Mouse (Mus musculus) erythroblast, embryonic 14.5 days (primary cell): ENCODE results near the gene Zfp64. TPM values are rescaled to one million over a fixed set of nuclear protein-coding genes. Genes with fewer than 3 reads are reported as not detected.
A peak's percentile ranks its signal among the peaks of the same experiment; 100 is the strongest.

Experiments used
- H3K27me3 ChIP-seq: 2 replicates; pipeline ENCODE4 v1.6.1; 2012; ENCODE audit warnings: inconsistent platforms; ENCODE audit not compliant: control insufficient read depth
- H3K36me3 ChIP-seq: 2 replicates; pipeline ENCODE4 v1.6.1; 2012; ENCODE audit warnings: mild to moderate bottlenecking, inconsistent platforms; ENCODE audit not compliant: control insufficient read depth
- H3K4me1 ChIP-seq: 2 replicates; pipeline ENCODE4 v1.6.1; 2012; ENCODE audit warnings: inconsistent platforms; ENCODE audit not compliant: control insufficient read depth
- H3K4me3 ChIP-seq: replicated peaks from 2 replicates; pipeline ENCODE3; 2012; ENCODE audit warnings: moderate library complexity, mild to moderate bottlenecking, inconsistent platforms
- H3K9me3 ChIP-seq: 2 replicates; pipeline ENCODE4 v1.6.1; 2012; ENCODE audit warnings: low read length, inconsistent platforms, mixed read lengths; ENCODE audit not compliant: control insufficient read depth
- GATA1 ChIP-seq: IDR thresholded peaks from 2 replicates; pipeline ENCODE4 v1.6.1; 2012; ENCODE audit warnings: low read length, inconsistent platforms, mixed read lengths
- TAL1 ChIP-seq: IDR thresholded peaks from 3 replicates; pipeline ENCODE4 v1.6.1; 2012; ENCODE audit warnings: low read length, inconsistent platforms, mixed read lengths
- polyA plus RNA-seq: library from polyadenylated mRNA; stranded (reverse); fragments of >175 nt; gene quantifications from 2 replicates; pipeline ENCODE4 v1.2.3, GENCODE M21; 2012

Zfp64 gene
- polyA plus RNA-seq, 1 experiment: 1.5 TPM

DNA sequence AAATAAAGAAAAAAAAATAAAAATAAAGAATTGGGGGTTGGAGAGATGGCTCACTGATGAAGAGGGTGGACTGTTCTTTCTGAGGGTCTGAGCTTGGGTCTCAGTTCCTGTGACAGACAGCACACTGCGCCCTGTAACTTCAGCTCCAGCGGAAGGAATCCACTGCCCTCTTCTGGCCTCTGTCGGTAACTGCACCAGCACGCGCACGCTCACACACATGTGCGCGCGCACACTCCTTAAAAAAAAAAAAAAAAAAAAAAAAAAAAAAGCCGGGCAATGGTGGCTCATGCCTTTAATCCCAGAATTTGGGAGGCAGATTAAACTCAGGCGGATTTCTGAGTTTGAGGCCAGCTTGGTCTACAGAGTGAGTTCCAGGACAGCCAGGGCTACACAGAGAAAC, 24.4 kb upstream of the Zfp64 start:
- Histone ChIP-seq H3K36me3 (no peaks in the 10 kb centered on the region), H3K27me3 (no peaks in the 10 kb centered on the region; the same call in 1 of the 2 replicates), H3K4me3 (no peak overlapping the region), H3K4me1 (peaks cover 4% of the 10 kb centered on the region), H3K9me3 (peaks cover 4% of the 10 kb centered on the region)
- TF ChIP-seq GATA1: no peak
- no peak for TF ChIP-seq TAL1

DNA sequence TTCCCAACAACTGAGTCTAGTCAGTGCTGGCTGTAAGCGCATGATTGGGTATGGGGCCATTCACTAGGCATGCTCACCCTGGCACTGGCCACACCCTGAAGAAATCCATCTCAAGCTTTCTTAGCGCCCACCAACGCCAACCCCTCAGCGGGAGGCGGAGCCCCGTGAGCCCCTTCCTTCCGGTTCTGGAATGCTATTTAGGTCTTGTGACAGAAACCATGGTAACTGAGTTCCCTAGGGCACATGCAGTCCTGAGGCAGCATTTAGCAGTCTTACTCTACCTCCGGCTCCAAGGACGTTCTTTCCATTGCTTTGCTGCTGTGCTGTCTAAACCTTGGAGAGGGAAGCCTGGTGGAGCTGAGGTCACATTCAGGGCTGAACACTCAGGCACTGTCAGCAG, 22.6 kb upstream of the Zfp64 start:
- TF ChIP-seq TAL1 (no peak), GATA1 (no peak)
- peaks cover 4% of the 10 kb centered on the region for H3K4me1 ChIP-seq
- peaks cover 4% of the 10 kb centered on the region for H3K9me3 ChIP-seq
- H3K27me3 ChIP-seq: no peaks in the 10 kb centered on the region; the same call in 1 of the 2 replicates
- no peak overlapping the region for H3K4me3 ChIP-seq
- no peaks in the 10 kb centered on the region for H3K36me3 ChIP-seq

DNA sequence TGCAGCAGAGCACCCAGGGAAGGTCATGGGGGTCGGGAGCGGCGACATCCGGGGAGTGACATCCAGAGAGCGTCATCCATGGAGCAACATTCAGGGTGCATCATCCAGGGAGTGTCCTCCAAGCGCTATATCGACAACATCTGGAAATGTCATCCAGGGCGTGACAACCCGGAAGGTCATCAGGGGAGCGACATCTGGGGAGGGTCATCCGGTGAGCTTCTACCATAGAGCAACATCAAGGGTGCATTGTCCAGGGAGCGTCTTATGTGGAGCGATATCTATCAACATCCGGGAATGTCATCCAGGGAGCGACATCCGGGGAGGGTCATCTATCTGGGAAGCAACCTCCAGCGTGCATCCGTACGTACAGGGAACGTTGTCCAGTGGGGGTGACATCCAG, 14.7 kb upstream of the Zfp64 start:
- H3K4me1 ChIP-seq: no peaks in the 10 kb centered on the region
- no peak overlapping the region for H3K4me3 ChIP-seq
- no peaks in the 10 kb centered on the region for H3K36me3 ChIP-seq
- peaks cover 6% of the 10 kb centered on the region; the same call in 1 of the 2 replicates for H3K9me3 ChIP-seq
- no peak for TF ChIP-seq TAL1
- TF ChIP-seq GATA1: no peak
- H3K27me3 ChIP-seq: no peaks in the 10 kb centered on the region; the same call in 1 of the 2 replicates

DNA sequence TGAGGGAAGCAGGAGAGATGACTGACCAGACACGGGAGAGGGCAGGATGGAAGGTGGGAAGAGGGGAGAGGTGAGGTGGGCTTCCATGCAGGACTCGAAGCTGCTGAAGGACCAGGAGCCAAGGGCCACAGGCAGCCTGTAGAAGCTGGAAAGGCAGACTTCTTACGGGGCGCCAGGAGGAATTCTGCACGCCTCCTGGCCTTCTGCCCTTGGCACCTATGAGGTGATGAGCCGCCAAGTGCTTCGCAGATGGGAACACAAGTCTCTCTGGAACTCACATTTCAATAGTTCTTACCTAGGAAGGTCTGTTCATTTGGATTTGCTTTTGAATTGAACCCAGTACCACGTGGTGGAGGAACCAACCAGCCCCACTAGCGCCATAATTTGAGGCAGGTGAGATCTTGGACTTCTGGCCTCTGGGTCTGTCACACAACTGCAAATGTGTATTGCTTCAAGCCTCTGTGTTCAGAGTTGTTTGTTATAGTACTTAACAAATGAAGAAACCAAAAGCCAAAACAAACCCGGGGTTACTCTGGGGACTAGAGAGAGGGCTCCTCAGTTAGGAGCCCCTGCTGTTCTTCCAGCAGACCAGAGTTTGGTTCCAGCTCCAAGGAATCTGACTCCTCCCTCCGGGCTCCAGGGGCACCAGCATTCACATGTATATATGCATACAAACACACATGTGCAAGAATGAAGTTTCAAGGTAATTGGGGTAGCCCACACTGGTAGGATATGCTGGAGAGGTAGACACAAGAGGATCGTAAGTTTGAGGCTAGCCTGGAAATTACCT, 12.9 kb upstream of the Zfp64 start:
- Histone ChIP-seq H3K4me3 (no peak overlapping the region), H3K9me3 (peaks cover 6% of the 10 kb centered on the region; the same call in 1 of the 2 replicates), H3K27me3 (no peaks in the 10 kb centered on the region; the same call in 1 of the 2 replicates), H3K4me1 (no peaks in the 10 kb centered on the region), H3K36me3 (no peaks in the 10 kb centered on the region)
- TF ChIP-seq GATA1 (no peak), TAL1 (no peak)

DNA sequence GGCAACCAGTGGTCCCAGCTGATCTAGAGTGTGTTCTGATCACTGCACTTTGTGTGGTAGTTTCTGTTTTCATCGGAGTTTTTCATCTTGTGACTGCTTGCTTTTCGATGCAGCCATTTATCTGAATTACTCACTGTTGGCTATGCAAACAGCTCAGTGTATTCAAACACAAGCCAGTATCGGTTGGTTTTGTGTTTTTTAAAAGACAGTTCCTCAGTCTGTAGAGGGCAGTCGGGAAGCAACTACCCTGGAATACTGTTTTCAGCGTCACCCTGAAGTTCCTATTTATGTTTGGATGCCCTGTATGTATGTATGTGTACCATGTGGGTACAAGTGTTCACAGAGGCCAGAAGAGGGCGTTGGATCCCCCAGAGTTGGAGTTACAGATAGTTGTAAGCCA, 11.1 kb upstream of the Zfp64 start:
- TF ChIP-seq GATA1 (no peak), TAL1 (no peak)
- Histone ChIP-seq H3K27me3 (no peaks in the 10 kb centered on the region; the same call in 1 of the 2 replicates), H3K9me3 (peaks cover 6% of the 10 kb centered on the region; the same call in 1 of the 2 replicates), H3K36me3 (no peaks in the 10 kb centered on the region), H3K4me1 (no peaks in the 10 kb centered on the region), H3K4me3 (no peak overlapping the region)

DNA sequence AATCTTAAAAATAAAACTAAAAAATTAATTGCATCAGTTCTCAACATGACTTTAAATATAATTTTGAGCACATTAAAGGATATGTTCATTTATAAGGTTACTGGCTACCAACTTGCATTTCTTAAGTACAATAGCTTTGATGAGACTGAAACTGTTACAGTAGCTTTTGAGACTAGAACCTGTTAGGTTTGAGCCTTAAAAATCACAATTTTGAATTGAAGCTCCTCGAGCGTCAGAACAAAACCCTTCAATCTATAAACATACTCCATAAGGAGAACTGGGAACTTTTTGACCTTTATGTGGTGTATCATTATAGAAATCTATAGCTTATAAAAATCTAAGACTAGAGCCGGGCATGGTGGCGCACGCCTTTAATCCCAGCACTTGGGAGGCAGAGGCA, 9.5 kb upstream of the Zfp64 start:
- TF ChIP-seq GATA1 (no peak), TAL1 (no peak)

DNA sequence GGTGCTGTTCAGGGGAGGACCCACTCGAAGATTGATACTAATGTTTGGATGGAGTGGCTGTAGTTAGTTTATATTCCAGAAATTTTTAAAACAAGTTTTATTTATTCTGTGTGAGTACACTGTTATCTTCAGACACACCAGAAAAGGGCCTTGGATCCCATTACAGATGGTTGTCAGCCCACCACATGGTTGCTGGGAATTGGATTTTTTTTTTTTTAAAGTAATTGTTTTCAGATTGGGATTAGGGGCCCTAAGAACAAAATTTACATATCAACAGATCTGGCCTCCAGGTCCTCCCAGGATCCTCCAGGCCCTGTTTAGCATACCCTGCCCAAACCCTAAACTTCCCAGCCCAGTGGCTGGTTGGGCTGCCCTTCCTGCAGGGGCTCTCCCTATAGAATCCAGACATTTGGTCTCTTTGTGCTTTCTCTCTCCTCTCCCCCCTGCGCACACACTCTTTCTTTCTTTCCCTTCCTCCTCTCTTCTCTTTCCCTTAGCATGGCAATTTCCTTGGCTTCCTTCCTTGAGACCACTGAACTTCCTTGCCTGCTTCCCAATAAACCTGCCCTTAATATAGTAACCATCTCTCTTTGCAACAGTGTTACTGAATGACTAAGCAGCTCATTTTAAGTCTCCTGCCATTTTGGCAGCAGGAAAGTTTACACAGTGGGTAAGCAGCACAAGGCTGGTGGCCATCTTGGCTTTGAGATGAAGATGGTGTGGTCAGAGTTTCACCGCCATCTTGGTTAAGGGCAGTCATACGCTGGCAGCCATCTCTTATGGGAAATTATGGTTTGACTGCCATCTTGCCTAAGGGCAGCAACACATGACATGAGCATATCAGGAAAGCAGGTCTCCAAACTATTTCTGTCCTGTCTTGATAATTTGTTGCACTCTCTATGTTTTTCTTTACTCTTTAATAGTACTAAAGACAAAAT, 6.6 kb upstream of the Zfp64 start:
- peaks cover under 1% of the 10 kb centered on the region; the same call in 1 of the 2 replicates for H3K4me1 ChIP-seq
- H3K27me3 ChIP-seq: no peaks in the 10 kb centered on the region; the same call in 1 of the 2 replicates
- no peak overlapping the region for H3K4me3 ChIP-seq
- TF ChIP-seq GATA1: no peak
- no peak for TF ChIP-seq TAL1
- H3K36me3 ChIP-seq: no peaks in the 10 kb centered on the region
- peaks cover 7% of the 10 kb centered on the region; the same call in 1 of the 2 replicates for H3K9me3 ChIP-seq

More for the DNA sequence above, 9.5 kb upstream of the Zfp64 start:
- H3K36me3 ChIP-seq: no peaks in the 10 kb centered on the region
- H3K4me3 ChIP-seq: no peak overlapping the region
- H3K4me1 ChIP-seq: no peaks in the 10 kb centered on the region
- H3K27me3 ChIP-seq: no peaks in the 10 kb centered on the region; the same call in 1 of the 2 replicates
- peaks cover 9% of the 10 kb centered on the region; the same call in 1 of the 2 replicates for H3K9me3 ChIP-seq

DNA sequence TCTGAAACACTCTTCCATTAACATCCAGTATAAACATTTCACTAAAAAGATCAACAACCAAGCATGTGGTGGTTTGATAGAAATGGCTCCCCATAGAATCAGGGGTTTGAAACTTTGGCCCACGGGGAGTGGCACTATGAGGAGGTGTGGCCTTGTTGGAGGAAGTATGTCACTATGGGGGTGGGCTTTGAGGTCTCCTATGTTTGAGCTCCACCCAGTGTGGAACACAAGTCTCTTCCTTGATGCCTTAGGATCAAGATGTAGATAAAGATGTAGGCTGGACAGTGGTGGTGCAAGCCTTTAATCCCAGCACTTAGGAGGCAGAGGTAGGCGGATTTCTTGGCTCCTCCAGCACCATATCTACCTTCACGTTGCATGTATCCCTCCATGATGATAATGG, 5.4 kb upstream of the Zfp64 start:
- no peaks in the 10 kb centered on the region; the same call in 1 of the 2 replicates for H3K27me3 ChIP-seq
- peaks cover 8% of the 10 kb centered on the region for H3K4me1 ChIP-seq
- peaks cover 5% of the 10 kb centered on the region; the same call in 1 of the 2 replicates for H3K9me3 ChIP-seq
- H3K36me3 ChIP-seq: no peaks in the 10 kb centered on the region
- TF ChIP-seq TAL1 (no peak), GATA1 (no peak)
- H3K4me3 ChIP-seq: no peak overlapping the region

DNA sequence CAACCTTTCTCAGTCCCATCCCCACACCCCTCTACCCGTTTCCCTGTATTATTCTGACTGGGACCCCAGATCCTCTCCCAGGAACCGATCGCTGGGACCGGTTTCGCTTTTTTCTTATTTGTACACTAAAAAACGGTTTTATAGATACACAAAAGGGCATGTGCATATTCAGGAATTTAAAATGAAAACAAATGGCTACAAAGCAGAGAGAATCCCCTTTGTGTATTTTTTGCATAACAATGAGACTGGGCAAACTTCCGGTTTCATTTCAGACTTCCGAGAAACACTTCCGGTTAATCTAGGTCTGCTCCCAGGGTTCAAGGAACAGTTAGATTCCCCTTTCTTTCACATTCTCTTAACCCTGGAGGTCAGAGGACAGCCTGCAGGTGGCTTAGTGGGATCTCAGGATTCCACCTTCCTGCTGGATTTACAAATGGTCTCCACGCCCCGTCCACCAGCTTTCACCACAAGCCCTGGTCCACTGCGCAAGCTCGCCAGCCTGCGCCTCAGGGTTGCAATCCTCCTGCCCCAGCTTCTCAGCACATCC, 4.0 kb upstream of the Zfp64 start:
- TF ChIP-seq GATA1 (no peak), TAL1 (no peak)
- no peaks in the 10 kb centered on the region for H3K36me3 ChIP-seq
- no peaks in the 10 kb centered on the region for H3K27me3 ChIP-seq
- H3K4me3 ChIP-seq: peak overlapping the region; percentile 8
- H3K4me1 ChIP-seq: peaks cover 22% of the 10 kb centered on the region
- 0 out of 2 replicates have a peak, but pooled peaks cover 3% of the 10 kb centered on the region for H3K9me3 ChIP-seq
